Mouse (Mus musculus) right cerebral cortex, postnatal 10 days (tissue): ENCODE measurements at regions not wholly inside any gene's neighbourhood (a gene's known extent, or its start where the extent isn't known, plus 50 kb on each side); places are given as distances from the start of the nearest gene placed in this dataset.
"Not testable (repeated sequence)": the region's sequence is repeated elsewhere in the genome, so short reads cannot be mapped to it uniquely, and the experiment has no call there.

Experiments used
- DNase-seq, 2 experiments: peaks; one replicate each; pipeline ENCODE4 v3.0.0; 2021; ENCODE audit warnings: low spot score in 2 of 2

DNA sequence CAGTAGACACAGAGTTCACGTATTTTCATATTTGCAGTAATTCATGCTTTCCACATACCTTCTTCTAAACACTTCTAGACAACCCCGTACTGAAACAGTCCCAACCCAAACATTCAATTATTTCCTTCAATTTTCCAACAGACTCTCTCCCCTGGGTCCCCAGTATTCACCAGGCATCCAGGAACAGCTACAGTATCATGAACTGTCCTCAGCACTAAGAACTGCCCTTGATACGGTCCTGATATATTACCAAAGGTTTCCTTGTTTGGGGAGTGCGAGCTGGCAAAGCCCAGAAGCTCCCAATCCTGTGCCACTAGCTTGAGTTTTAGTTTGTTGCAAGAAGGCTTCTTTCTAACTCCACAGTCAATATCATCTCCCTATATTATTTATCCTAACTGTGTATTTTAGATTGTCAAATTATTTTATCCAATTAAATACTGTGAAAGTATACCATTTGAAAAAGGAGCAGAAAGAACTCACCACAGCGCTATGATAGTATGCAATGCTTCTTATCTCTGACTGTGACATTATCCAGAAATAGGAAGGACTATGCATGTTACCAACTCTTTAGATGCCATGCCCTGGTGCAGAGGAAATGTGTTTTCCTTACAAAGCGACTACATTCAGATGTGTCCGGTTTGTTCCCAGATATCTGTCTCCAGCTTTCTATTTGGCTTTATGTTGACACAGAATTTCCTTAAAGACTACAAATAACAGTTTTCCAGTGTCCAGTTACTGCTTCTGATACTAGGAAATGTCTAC, 754.6 kb upstream of the Intu start:
- DNase-seq = no peak

DNA sequence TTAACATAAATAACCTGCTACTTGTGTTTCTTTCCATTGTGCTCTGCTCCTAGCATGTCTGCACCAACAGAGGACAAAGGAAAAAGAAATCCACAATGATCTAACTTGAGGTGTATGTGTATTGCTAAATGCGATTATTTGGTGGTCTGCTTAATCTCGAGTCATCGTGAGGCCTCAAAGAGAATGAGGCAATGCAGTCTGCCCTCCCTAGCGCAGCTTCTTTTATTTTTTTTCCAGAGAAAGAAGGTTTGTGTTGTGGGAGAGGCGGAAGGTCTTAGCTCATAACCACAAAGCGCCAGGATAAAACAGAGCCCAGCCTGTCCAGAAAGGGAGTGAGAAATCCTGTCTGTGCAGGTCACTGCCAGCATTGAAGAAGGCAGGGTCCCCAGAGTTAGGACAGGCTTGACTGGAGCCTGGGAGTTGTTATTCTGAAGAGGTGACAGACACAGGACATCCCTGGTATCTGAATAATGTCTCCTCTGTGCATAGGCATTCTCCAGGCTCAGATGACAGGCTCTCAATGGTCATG, 751.3 kb upstream of the Intu start:
- DNase-seq = no peak

DNA sequence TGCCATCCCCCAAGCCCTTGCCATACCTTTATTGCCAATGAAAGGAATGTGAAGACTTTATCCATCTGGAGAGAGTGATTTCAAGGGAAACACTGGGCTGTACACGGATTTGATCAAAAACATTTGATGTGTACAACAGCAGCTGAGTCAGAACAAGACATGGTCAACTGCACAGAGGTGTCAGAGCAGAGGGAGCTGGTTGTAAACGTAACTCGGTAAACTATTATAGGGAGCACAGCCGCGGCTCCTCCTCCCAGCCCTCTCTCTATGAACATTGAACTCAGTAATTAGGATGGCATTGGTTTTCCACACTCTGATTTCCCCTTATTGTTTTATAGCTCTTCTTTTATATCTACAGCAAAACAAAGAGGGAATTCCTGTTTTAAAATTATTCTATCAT, 750.8 kb upstream of the Intu start:
- DNase-seq = no peak

DNA sequence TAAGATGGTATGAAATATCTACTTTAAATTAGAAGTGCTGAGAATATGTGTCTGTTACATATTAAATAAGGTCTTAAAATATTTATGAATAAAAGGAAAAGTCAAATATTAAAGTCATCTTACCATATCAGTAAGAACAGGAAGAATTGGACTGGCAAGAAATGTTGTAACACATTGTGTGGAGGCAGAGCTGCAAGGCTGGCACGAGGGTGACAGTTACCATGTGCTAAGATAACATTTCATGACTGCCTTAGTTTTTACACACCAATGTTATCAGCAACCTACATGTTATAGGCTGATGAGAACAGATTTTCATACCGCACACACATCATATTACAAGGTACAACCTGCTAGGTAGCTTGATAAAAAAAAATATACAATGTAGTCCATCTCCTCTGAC, 746.2 kb upstream of the Intu start:
- DNase-seq = no peak

DNA sequence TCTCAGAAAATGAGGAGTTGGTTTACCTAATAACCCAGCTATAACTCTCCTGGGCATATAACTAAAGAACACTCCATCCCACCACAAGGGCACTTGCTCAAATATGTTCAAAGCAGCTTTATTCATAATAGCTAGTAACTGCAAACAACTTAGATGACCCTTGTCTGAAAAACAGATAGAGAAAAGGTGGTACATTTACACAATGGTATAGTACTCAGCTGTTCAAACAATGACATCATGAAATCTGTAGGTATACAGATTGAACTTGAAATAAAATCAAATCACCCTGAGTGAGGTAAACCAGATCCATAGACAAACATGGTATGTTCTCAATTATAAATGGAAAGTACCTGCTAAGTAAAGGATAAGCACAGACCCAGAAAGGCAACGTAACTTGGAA, 721.5 kb upstream of the Intu start:
- no peak for DNase-seq

DNA sequence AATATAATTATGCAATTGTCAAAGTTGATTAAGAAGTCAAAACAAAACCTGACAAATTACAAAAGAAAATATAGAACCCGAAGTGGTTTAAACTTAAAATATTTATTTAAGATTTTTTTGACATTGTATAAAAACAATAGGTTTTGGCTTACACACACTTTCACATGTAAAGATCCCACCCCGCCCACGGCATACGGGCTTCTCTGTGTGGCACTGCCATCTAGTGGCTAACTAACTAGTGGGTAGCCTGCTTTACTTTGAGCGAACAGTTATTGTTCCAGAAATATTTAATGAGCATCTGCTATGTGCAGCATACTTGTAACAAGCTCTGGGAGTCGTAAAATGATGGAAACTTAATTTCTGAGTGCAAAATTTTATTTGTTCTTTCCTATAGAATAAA, 716.3 kb upstream of the Intu start:
- peak; percentile 79 to 81 for DNase-seq

DNA sequence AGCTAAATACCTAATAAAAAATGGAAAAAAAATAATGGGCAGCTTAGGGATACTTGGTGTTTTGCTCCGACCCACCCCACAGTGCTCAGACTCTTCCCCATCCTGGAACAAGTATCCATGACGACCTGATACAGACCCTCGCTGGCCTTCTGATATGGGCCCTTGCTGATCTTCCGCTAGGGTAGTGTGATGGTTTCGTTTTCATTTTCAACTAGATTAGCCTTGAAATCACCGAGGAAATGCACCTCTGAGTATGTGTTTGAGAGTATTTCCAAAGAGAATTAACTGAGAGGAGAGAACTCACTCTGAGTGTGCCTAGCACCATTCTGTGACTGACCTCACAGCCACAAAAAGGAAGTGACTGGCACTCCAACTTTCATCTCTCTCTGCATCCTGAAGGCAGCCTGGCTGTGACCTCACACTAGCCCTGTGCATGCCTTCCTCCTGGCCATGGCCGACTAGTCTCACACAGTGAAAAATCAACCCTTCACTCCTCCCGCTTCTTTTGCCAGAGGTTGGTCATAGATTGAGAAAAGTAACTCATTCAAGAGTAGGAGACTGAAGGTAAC, 700.5 kb upstream of the Intu start:
- DNase-seq = no peak

DNA sequence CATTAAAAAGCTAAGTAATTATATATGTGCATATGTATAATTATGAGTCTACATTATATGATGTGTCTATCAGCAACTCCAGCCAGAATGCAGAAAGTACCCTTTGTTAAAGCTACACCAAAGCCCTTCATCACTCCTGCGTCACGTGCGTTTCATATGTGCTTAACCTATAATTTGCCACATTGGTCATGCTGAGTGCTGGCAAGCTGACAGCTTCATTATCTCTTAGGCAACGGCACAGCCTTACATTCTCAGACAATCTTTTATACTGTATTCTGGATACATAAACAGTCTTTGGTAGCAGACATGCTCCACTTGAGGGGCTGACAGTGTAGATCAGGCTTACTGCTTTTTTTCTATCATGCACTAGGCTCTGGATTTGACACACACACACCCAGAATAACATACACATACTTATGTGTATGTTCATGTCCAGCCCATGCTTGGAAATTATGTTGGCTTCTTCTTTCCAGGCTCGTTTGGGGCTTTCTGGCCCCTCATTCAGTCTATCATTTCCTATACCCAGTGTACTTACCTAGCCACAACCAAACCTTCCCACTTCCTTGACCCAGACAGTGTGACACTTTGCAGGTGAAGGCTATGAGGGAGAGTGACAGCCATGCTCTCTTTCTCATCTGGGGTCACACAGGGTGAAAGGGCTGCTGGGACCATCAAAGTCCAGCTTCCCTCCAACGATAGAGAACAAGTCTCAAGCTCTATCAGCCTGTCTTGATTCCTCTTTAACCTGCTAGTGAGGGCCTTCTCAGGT, 692.5 kb upstream of the Intu start:
- peak; percentile 34 to 57 for DNase-seq

DNA sequence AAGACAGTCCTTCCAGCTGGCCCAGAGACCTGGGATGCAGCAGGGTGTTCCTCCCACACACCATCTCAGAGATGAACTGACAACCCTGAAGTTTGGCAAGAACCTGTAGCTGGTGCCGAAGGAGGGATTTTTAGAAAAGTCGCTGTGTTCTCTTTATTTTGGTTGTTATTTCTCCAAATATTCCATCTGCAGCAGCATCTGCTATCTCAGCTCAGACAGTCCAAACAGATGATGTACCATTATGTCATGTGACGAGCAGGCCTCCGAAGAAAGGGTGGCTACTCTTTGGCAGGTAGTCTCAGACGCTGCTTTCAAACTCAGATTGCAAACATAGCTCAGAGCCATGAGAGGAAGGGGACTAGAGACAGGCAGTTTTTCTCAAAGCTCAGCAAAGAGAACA, 690.1 kb upstream of the Intu start:
- DNase-seq = peak in 1 of 2 experiments; percentile 42

DNA sequence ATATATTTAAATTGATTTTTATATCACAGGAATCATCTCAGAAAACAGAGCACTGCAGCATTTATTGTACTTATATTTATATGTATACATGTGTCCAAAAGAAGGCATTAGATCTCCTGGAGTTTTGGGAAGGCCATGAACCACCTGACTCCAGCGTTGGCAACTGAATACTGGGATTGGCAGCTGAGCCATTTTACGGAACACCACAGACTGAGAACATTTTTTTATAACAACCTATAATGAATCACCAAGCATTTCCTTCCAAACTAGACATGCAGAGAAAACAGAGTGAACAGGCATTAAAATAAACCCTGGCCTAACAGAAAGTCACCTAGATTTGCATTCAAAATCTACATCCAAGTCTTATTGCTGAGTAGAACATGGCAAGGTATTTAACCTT, 686.0 kb upstream of the Intu start:
- no peak for DNase-seq

DNA sequence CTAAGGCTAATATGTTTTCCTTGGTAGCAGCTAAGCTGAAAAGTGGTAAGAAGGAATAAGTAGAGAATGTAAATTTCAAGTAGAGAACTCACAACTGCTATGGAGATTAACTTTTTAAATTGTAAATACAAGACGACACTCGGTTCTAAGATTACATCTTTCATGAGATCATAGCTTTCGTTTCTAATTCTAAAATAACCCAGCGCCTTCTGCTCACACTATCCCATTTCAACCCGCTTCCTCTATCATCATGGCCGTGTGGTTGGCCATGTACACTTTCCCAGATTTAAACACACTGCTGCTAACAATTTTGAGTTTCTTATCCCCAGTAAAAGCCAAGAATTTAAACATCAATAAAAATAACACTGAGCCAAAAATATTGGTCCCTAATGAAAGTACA, 682.3 kb upstream of the Intu start:
- no peak for DNase-seq

DNA sequence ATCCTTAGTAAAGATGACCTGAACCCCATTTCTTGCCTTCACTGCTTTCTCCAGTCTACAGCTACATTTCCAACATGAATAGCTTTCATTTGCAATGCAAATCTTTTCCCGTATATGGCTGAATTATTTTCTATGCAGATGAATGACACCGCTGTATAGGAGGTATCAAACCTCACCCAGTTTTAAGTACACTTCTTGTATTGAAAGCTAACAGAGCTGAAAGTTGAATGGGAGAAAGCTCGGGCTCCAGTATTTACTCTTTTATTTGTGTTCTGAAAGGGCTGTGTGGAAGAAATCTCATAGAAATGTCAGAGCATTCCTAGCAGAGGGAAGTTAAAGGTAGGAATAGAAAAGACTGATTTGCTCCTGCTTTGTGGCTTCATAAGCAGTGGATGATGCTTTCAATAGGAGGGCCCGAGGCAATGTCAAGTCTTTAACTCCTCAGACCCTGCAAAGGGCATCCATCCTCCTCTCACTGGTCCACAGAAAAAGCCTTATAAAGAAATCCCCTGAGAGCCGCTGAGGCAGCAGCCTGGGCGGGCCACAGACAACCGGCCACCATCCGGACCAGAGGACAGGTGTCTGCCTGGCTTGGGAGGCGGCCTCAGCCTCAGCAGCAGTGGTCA, 673.8 kb upstream of the Intu start:
- DNase-seq = no peak

DNA sequence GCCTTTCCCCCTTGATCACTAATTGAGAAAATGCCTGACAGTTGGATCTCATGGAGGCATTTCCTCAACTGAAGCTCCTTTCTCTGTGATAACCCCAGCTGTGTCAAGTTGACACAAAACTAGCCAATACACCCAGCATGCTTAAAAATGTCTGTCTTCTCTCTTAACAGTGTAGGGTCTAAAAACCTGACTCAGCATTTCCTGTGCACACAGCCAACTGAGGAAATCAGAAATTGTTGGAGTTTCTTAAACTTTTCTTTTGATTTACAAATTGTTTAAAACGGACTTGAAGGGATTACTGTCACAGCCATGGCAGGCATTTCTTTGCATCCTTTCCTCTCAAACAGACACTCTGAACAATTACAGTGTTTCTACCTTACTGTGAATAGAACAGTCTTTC, 655.0 kb upstream of the Intu start:
- DNase-seq = not testable (repeated sequence)

DNA sequence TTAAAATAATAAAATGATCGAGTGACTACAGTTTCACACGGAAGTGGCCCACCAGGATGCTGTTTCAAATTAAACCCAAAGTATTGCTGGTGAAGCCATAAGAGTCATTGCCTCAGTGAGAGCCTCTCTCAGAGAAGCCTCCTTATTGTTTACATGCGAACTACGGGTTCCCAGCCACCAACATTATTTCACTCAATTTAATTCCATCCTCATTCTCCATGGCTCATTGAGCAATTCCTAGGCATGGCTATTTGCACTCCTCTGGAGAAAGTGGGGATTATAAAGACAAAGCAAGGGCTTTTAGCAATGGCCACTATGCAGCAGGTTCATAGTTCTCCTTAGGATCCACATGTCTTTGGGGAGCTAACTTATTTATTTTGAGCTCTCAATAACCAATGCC, 646.7 kb upstream of the Intu start:
- DNase-seq = no peak

DNA sequence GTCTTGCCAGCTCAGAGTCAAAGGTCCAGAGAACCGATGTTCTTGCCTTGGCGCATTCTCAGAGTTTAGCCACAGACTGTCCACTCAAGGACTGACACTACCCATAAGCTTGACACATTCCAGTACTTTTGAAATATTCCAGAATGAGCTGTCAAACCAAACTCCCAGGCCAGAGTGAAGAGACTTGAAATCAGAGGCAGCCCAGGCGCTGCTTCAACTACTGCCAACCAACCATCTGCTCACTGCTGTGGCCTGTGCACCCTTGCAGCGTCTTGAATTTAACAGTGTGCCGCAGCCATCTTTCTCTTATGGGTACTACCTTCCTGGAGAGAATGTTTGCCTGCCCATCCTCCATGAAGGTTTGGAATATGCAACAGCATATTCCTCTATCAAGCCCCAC, 642.7 kb upstream of the Intu start:
- no peak for DNase-seq

DNA sequence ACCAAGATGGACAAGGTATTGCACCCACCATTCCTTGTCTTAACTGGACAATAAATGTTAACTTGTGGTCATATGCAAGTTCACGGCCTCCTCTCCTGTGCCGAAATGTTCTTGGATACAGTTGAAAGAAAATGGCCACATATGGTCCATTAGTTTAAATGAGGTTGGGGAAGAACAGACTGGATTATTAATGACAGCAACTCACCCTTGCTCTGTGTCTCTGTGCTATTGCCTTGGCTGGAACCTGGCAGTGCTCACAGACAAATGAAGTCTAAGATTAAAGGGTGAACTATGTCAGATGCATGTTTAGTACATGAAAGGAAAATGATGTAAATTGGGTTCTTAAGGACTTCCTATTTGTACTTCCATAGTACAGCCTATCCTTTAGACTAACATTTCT, 641.9 kb upstream of the Intu start:
- no peak for DNase-seq

DNA sequence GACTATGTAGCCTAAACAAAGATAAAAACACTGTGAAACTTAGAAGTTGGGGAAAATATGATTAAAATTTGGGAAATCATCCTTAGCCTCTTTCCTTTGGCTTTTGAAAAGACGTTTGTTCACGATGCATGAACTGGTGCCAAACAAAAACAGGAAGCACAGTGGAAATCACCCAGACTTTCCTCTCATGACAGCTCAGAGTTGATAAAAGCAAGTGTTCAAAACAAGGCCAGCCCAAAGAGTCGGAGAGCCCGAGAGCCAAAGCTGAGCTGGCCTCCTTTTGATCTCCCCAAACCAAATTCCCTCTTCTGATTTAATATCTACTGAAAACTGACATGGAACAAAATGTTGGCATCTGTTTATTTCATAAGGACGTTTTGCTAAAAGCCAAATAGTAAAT, 632.1 kb upstream of the Intu start:
- no peak for DNase-seq

DNA sequence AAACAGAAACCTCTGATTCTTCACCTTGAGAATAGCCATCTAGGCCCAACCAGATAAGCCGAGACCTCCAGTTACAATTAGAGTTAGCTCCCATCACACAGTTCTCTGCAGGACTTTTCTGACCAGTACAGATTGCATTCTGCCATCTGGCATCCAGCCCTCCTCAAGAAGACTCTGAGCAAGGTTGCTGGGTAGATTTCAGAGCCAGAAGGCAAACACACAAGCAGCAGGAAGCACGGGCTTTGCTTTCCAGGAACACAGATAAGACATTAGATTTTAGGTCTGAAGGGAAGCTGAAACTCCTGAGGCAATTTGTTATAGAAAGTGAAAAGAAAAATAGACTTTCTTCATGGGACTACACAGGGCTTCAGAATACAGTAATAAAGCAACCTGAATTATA, 630.9 kb upstream of the Intu start:
- no peak for DNase-seq

DNA sequence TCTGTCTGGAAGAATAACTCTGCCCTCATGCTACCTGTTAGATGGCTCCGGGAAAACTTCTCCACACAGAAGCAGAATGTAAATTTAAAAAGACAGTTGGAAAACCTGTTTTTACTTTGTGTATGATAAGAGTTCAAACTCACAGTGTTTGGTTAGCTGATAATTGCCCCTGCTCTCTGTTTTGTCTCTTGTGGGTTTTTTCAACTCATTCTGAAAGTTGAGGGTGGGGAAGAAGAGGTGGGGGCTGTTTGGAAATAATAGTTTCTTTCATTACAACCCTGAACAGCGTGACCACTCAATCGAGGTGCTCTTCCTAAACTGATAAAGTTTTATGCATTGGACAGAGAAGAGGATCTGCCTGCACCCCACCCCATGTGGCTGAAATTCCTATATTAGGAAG, 626.7 kb upstream of the Intu start:
- DNase-seq = no peak

DNA sequence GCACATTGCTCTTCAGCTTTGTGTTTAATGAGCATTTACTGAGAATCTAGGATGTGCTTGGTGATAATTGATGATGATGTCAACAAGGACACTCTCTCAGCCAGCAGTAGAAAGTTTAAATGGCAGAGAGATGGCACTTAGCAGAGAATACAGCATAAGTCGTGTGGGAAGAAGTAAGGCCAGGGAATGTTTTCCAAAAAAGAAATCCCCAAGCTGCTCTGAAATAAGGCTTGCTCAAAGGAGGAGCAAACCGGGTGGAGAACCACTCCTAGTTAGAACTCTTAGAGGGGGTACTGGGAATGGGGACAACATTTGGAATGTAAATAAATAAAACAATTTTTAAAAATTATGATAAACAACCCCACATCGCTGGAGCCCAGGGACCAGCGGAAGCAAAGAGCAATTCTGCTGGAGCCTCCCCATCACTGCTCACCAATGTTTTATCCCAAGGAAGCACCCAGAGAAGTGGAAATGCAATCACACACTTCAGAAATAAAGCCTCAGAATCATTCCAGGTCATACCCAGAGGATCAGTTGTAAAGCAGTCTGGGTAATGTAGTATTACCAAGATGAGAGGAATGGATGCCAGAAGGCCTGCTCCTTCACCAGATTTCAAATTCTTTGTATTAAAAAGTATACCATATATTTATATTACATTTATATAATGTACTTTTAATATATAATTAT, 622.3 kb upstream of the Intu start:
- peak in 1 of 2 experiments; percentile 37 for DNase-seq

DNA sequence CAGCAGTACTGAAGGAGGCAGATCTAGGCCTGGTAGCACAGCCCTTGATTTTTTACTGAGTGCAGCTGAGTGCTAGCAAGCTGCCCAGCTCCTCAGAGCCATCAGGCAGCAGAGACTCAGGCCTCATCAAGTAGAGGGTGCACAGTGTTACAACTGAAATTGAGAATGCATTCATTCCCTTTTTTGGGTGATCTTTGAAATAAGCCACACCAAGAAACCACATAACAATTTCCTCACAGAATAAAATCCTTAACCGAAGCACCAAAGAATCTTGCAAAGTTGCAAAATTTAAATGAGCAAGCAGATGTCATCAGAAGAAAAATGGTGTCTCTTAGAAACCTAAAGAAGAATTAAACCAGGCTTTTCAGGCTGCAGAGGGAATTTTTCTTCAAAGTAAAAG, 621.4 kb upstream of the Intu start:
- no peak for DNase-seq

DNA sequence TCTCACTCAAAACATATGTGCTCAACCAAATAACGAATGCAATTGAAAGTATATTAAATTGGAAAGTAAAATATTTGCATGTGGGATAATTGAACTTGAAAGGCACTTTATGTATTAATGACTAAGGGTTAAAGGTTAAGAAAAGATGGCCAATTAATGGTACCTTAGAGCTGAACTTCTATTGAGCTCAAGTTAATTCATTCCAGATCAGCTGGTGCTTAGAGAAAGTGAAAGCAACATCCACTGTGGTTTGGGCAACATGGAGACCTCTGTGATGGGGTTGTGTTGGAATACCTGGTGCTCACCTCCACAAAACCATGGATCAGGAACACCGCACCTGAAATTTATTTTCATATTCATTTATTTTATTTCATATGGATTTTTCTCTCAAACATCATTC, 612.5 kb upstream of the Intu start:
- no peak for DNase-seq
